Mouse (Mus musculus) cerebellum, adult 2 months (tissue): Measurements from ENCODE around the gene Pitpnm2.

Experiments
- CTCF ChIP-seq: fragments of 200-500 bp; IDR thresholded peaks from 2 replicates; pipeline ENCODE4 v1.5.1; 2011; ENCODE audit warnings: low read depth, mild to moderate bottlenecking, control low read depth, low read length, moderate library complexity, borderline replicate concordance; ENCODE audit not compliant: insufficient read depth
- POLR2A ChIP-seq: fragments of 200-500 bp; IDR thresholded peaks from 2 replicates; pipeline ENCODE4 v1.6.1; 2011; ENCODE audit warnings: low read length, control low read depth, borderline replicate concordance; ENCODE audit not compliant: insufficient read depth

DNA sequence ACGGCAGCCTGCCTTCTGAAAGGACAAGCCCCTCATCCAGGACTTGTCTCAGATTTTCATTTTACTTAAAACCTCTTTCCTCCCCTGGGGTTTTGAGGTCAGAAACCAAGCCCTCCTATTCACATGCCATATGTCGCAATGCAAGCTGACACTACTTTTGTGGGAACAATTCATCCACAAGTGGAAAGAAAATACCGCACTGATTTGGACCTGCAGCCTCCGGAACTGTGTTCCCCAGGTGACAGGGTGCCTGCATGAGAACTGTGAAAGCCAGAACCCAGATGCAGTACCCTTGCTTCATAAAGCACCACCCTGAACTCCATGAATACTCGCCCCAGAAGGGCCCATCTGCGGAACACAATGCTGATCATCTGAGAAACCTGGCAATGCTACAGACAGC lies 22.4 kb downstream of the Pitpnm2 start:
- no peak for TF ChIP-seq CTCF
- TF ChIP-seq POLR2A = no peak
